Mouse (Mus musculus) adrenal gland, adult 2 months (tissue): ENCODE results near the gene Sidt1. TPM values are rescaled to one million over a fixed set of nuclear protein-coding genes. Genes with fewer than 3 reads are reported as not detected.

Experiments used
- DNase-seq: peaks from one replicate; pipeline ENCODE4 v3.0.0; 2021
- long read RNA-seq: library from polyadenylated mRNA; stranded (forward); transcript quantifications from one replicate; pipeline ENCODE4 v2.0.0, GENCODE M21; 2021
- polyA plus RNA-seq: library from polyadenylated mRNA; depleted of rRNA; stranded (reverse); fragments of >200 nt; gene quantifications from 2 replicates; pipeline ENCODE4 v1.2.3, GENCODE M21; 2012; rRNA removed
- total RNA-seq, 2 experiments: library from RNA; stranded (reverse); gene quantifications; 2 replicates each; pipeline ENCODE4 v1.2.3; 2021

Sidt1 gene
- 10 to 100 TPM in 1 of 2 experiments, 1 to 10 TPM in 1; 8.5 to 10.3 TPM for total RNA-seq
- 6.3 and 8.4 TPM in 2 replicates for polyA plus RNA-seq
- long read RNA-seq, full-length matches to known transcripts = 4 of 9 reads
- long read RNA-seq, partial matches to known transcripts = 2 of 9 reads
- long read RNA-seq, other reads (novel, unspliced or antisense) = 3 of 9 reads

GRCm38 (mm10) chr16:44332861-44333284 lies at the start of gene Sidt1:
TSS of gene Sidt1 (minus strand) at chr16:44333196.
- DNase-seq = peak; percentile 6

- no peak for DNase-seq
Measured at GRCm38 (mm10) chr16:44381578-44381977, 48.6 kb upstream of the Sidt1 start.

- DNase-seq = no peak
Measured at GRCm38 (mm10) chr16:44380006-44380405, 47.0 kb upstream of the Sidt1 start.

- DNase-seq = no peak
Measured at GRCm38 (mm10) chr16:44375459-44375858, 42.5 kb upstream of the Sidt1 start.

- DNase-seq = no peak
Measured at GRCm38 (mm10) chr16:44365522-44365921, 32.5 kb upstream of the Sidt1 start.

GRCm38 (mm10) chr16:44361921-44362890 lies 29.2 kb upstream of the Sidt1 start:
- peak; percentile 17 for DNase-seq

GRCm38 (mm10) chr16:44357571-44358268 lies 24.7 kb upstream of the Sidt1 start:
- peak; percentile 43 for DNase-seq

GRCm38 (mm10) chr16:44356291-44356690 lies 23.3 kb upstream of the Sidt1 start:
- DNase-seq = no peak

- no peak for DNase-seq
Measured at GRCm38 (mm10) chr16:44349801-44350397, 16.9 kb upstream of the Sidt1 start.

- peak; percentile 97 for DNase-seq
Measured at GRCm38 (mm10) chr16:44347071-44347901, 14.3 kb upstream of the Sidt1 start, which contains the start of gene Spice1. TSS of gene Spice1 (plus strand) at chr16:44347121.

GRCm38 (mm10) chr16:44337541-44337940 lies 4.5 kb upstream of the Sidt1 start:
- no peak for DNase-seq

GRCm38 (mm10) chr16:44331995-44332860 lies 768 bp downstream of the Sidt1 start:
- peak; percentile 33 for DNase-seq

GRCm38 (mm10) chr16:44331671-44331994 lies 1.4 kb downstream of the Sidt1 start:
- DNase-seq = no peak

- no peak for DNase-seq
Measured at GRCm38 (mm10) chr16:44331154-44331553, 1.8 kb downstream of the Sidt1 start.

- DNase-seq = no peak
Measured at GRCm38 (mm10) chr16:44330657-44331056, 2.3 kb downstream of the Sidt1 start.

GRCm38 (mm10) chr16:44328644-44329043 lies 4.4 kb downstream of the Sidt1 start:
- DNase-seq = no peak

- DNase-seq = no peak
Measured at GRCm38 (mm10) chr16:44320232-44320631, 12.8 kb downstream of the Sidt1 start.

GRCm38 (mm10) chr16:44316350-44316749 lies 16.6 kb downstream of the Sidt1 start:
- DNase-seq = no peak

- DNase-seq = peak; percentile 3
Measured at GRCm38 (mm10) chr16:44313422-44313821, 19.6 kb downstream of the Sidt1 start.

- DNase-seq = no peak
Measured at GRCm38 (mm10) chr16:44305606-44306005, 27.4 kb downstream of the Sidt1 start.
